Mouse (Mus musculus) cerebellum, adult 11-12 months (tissue): ENCODE measurements around the gene Naxe.

Experiments used
- DNase-seq: peaks from one replicate; pipeline ENCODE4 v3.0.0; 2022

The Naxe gene

DNA sequence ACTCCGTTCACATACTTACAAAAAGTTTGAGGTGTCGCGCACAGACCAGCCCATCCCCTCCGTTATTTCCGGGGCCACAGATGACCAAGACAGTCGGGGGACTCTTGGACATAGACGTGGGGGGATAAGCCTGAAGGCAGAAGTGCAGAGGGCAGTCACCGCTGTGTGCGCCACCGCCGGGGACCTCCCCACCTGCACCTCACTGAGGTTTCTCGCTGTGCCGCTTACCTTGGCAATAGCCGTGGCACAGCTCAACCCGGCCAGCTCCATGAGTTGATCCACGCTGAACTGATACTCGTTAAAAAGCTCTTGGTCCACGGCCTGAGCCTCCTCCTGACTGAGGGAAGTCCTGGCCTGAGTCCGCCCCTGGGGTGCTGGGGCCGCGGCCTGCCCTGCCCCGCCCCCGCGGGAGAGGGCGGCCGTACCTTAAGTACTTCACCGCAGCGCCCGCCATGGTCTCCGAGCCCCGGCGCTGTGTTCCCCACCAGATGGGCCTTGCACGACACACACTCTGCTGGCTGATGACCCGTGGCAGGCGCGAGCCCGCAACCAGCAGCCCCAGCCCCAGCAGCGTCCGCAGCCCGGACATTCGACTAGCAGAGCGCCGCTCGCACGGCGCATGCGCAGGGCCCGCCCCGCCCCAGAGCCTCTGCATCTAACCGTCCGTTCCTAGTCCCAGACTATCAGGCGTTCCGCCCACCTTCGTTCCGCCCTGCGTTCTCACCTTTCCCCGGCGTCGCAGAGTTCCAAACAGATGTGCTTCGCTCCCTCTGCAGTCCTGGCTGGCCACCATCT, at the start of gene Naxe:
Gene Naxe, minus strand, starts transcription at position 594 of the 795 bp plus-strand sequence.
- DNase-seq = peak; percentile 85

GRCm38 (mm10) chr3:88106126-88106525, 47.8 kb upstream of the Naxe start:
- DNase-seq = no peak

GRCm38 (mm10) chr3:88102611-88103010, 44.3 kb upstream of the Naxe start:
- DNase-seq = no peak

GRCm38 (mm10) chr3:88102196-88102595, 43.9 kb upstream of the Naxe start:
- DNase-seq = no peak

GRCm38 (mm10) chr3:88101736-88102135, 43.4 kb upstream of the Naxe start:
- no peak for DNase-seq

- DNase-seq = no peak
Observed at GRCm38 (mm10) chr3:88100251-88100650, 42.0 kb upstream of the Naxe start.

DNA sequence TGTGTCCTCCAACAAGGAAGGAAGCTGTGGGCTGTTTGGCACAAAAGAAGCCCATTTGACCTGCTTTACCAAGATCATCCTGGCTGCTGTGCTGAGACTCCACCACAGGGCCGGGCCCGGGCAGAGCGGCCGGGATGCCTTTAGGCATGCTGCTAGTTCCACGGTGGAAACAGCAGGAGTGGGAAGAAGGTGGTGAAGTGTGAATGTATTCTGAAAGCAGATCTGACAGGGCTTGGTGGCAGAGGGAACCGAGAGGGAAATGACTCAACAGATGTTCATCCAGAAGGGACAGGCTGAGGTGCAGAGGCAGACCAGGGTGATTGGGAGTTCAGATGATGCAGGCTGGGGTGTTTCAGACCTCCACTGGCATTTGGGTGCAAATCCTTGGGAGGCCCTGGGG, 39.4 kb upstream of the Naxe start:
- no peak for DNase-seq

DNA sequence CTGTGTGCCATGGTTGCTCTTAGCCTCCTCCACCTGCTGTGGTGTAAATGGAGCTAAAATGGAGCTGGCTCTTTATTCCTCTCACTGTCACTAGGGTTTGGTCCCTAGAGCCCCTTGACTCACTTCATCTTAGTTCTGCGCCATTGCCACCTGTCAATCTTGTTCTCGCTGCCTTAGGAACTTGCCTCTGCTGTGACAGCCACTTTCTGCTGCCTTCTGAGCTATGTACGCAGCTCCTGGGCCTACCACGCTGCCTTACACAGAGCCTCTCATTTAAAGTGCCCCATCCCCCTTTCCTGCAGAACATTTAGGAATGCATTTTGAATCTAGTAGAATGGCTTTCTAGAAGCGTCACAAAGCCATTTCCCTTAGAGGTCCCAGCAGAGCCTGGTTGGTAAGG, 35.8 kb upstream of the Naxe start:
- no peak for DNase-seq

DNA sequence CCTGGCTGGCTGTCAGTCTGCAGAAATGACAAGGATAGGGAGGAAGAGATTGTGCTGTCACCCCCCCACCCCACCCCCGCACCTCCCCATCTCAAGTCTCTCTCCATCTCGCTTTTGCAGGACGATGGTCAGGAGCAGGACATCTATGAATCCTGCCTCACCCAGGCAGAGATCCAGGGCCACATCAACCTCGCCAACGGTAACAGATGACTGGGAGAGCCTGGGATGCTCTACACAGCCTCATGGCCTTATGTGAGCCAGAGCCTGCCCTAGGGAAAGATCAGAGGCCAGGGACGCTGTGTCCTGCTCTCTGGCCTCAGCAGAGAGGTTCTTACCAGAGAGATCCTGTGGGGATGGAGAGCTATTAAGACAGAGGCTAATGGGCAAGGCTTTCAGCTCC, 32.3 kb upstream of the Naxe start:
- DNase-seq = no peak

DNA sequence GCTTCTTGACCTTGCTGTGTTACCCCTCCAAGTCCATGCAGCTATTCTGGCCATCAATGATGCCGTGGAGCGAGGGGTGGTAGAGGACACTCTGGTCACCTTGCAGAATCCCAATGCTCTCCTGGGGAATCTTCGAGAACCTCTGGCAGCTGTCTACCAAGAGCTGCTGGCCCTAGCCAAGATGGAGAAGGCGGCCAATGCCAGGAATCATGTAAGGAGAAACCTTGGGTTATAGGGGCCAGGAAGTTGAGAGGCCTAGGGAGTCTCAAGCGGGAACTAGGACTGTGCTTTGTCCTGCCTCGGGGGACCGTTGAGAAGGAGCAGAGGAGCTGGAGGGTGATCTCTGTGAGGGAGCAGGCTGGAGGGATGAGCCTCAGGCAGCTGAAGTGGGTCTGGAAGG, 31.8 kb upstream of the Naxe start:
- no peak for DNase-seq

DNA sequence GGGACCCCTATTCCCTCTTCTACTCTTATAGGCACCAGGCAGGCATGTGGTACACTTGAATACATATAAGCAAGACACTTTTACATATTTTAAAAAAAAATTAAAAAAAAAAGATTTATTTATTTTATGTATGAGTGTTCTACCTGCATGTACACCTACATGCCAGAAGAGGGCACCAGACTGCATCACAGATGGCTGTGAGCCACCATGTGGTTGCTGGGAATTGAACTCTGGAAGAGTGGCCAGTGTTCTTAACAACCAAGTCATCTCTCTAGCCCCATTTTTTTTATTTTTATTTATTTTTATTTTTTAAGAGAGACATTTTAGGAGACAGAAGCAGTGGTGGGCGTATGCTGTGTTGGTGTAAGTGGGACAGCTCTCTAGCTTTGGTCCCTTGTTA, 29.4 kb upstream of the Naxe start:
- DNase-seq = no peak

DNA sequence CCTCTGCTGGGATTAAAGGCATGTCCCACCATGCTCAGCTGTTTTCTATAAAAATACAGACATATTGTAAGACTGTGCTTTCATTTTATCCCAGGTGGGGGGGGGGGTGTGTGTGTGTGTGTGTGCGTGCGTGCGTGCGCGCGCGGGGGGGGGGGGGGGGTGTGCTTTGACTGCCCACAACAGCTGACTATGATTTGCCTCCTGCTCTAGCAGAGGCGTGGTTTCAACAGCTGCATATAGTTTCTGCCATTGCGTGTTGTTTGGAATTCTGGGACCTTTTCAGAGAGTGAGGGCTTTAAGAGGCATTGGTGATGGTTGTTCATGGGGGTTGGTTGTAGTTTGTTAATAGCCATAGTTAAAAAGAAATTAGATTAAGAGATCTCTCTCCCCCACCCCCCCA, 27.2 kb upstream of the Naxe start:
- DNase-seq = no peak

GRCm38 (mm10) chr3:88084001-88084400, 25.7 kb upstream of the Naxe start:
- no peak for DNase-seq

DNA sequence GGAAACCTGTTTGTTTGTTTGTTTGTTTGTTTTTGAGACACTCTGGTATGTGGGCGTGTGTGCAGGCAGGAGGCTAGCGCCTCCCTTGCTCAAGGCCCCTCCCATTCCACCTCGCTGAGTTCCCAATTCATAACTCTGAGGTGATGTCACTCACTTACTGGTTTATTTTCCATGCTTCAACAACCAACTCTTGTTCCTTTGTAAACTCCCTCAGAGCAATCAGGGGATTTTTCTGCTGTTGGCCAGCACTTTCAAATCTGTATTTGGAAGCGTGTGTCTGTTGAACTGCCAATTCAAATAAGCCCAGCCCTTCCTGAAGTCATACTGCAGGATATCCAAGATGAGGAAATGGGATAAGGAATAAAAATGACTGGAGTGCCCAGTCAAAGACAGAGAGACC, 24.4 kb upstream of the Naxe start:
- DNase-seq = no peak

DNA sequence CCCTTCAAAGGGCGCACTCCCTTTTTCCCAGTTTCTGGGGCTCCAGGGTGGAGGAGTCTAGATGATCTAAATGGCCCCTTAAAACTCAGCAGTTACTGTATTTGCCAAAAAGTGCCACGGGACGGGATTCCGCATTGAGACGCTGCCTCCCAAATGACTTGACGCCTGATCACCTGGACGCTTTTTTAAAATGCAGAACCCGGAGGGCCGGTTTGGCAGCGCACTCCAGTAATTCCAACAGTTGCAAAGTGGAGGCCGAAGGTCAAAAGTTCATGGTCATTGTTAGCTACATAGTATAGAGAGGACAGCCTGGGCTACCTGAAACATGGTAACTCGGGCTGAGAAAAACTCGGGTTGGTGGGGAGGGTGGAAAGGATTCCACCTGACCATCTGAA, 23.9 kb upstream of the Naxe start:
- DNase-seq = no peak

DNA sequence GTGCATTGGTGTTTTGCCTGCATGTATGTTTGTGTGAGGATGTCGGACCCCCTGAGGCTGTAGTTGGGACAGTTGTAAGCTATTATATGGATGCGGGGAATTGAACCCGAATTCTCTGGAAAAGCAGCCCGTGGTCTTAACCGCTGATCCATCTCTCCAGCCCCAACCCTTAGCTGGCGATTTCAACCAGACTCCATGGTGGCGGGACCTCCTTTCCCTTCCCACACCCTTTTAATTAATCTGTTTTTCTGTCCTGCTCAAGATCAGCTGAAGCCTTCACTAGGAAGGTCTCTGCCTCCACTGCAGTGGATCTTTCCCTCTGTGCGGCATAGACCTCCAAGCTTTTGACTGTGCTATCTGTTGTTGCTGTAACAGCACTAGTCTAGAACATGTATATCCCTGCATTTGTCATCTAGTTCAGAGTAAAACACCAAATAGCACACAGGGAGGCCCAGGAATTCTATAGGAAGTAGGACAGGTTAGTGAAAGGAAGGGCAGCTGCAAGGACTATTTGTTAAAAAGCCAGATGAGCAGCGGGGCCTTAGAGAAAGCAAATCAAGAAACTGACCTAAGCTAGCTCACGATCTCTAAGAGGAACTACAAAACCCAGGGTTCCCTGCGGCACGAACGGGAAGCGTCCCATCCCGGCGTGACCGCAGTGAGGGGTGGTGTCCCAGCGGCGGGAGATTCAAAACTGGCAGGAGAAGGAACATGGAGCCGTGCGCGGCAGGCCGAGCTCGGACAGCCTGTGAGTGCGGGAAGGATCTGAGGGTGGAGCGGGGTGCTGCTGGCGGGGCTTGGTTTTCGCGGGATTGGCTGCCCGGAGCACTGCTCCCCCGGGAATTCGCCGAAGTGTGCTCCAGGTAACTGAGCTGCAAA, 23.3 kb upstream of the Naxe start, which contains the start of gene Iqgap3:
Gene Iqgap3, plus strand, starts transcription at position 627 of the 879 bp plus-strand sequence.
- DNase-seq = peak; percentile 88

- no peak for DNase-seq
Observed at GRCm38 (mm10) chr3:88078204-88078603, 19.9 kb upstream of the Naxe start, which contains the start of gene Ttc24. TSS of gene Ttc24 (minus strand) at chr3:88078304.

DNA sequence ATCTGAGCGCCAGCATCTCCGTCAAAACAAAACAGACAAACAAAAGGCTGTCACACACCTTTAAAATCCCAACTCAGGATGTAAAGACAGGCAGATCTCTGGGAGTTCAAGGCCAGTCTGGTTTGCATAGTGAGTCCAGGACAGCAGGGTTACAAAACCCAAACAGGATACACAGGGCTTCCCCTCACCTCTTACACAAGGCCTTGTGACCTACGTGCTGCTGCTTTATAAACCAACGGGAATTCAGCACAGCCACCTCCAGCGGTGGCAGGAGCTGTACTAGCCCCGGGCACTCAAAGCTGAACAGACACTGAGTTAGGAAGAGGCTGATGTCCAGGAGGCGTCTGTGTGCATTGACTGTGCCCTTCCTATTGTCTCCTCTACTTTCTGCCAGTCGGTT, 19.1 kb upstream of the Naxe start:
- no peak for DNase-seq

DNA sequence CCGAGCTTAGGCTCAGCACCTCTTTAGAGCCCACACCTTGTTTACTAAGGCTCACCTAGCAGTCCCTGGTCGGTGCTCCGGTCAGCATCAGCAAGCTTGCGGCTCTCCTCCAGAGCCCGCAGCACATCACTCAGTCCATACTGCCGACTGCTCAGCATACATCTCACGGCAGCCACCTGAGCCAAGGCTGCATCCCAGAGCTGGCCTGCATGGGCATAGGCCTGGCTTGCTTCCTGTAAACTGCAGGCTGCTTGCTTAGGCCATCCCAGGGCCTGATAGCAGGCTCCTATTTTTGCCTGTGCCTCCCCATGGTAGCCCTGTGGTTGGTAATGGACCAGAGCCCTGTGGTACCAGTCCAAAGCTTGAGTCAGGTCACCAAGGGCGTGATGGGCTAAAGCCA, 16.5 kb upstream of the Naxe start:
- DNase-seq = no peak

- DNase-seq = no peak
Observed at GRCm38 (mm10) chr3:88074351-88074750, 16.1 kb upstream of the Naxe start.

DNA sequence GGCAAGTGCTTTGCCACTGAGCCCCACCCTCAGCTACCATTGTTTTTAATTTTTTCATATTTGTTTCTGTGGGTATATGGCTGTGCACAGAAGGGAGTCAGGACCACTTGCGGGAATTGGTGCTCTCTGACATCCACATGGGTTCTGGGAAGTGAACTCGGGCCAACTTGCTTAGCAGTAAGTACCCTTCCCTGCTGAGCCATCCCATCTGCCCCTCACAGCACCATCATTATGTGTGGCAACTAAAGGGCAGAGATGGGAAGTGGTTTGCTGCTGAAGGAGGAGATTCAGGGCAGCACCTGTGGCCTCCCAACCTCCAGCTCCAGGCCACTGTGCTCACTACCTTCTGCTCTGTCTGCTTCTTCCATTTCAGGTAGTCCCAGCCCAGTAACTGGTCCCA, 15.3 kb upstream of the Naxe start:
- DNase-seq = no peak

DNA sequence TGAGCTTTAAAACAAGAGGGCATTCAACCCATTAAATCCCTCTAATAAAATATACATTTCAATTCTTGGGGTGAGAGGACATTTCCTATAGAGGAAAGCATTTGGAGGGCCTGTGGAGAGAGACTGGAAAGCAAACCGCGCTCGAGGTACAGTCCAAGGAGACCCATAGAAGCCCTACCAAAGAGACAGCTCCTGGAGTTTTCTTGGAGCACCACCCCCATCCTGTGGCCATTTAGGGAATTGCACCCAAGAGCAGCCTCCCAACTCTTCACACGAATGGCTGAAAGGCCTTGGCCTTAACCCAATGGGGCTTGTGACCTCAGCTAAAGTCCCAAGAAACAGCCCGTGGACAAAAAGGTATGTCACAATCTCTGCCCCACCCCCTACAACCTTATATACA, 13.5 kb upstream of the Naxe start:
- DNase-seq = peak; percentile 79

- no peak for DNase-seq
Observed at GRCm38 (mm10) chr3:88068386-88068785, 10.1 kb upstream of the Naxe start.

- no peak for DNase-seq
Observed at GRCm38 (mm10) chr3:88057030-88057429, 1.3 kb downstream of the Naxe start.
